Mouse (Mus musculus) midbrain, embryonic 10.5 days (tissue): ENCODE results near the gene Pparg. TPM values are rescaled to one million over a fixed set of nuclear protein-coding genes. Genes with fewer than 3 reads are reported as not detected.

Experiments
- DNase-seq: peaks from one replicate; pipeline ENCODE4 v3.0.0-alpha.2; 2017; ENCODE audit warnings: low spot score
- H3K27ac ChIP-seq: fragments of 300-500 bp; sonication (generic); replicated peaks from 2 replicates; pipeline ENCODE4 v1.5.1; 2016; ENCODE audit warnings: mild to moderate bottlenecking
- H3K27me3 ChIP-seq: fragments of 300-500 bp; sonication (generic); 2 replicates; pipeline ENCODE4 v1.6.1; 2016; ENCODE audit warnings: low read depth, mild to moderate bottlenecking; ENCODE audit not compliant: poor library complexity, severe bottlenecking
- H3K36me3 ChIP-seq: fragments of 300-500 bp; sonication (generic); 2 replicates; pipeline ENCODE4 v1.6.1; 2016; ENCODE audit warnings: mild to moderate bottlenecking, moderate library complexity
- H3K4me1 ChIP-seq: fragments of 300-500 bp; sonication (generic); 2 replicates; pipeline ENCODE4 v1.6.1; 2016
- H3K4me3 ChIP-seq: fragments of 300-500 bp; sonication (generic); 2 replicates; pipeline ENCODE4 v1.5.1; 2016; ENCODE audit warnings: mild to moderate bottlenecking, moderate library complexity
- H3K9me3 ChIP-seq: fragments of 300-500 bp; sonication (generic); replicated peaks from 2 replicates; pipeline ENCODE4 v1.6.1; 2016; ENCODE audit warnings: mild to moderate bottlenecking
- WGBS: fragments of 180-500 bp; shearing (Covaris S2); methylation state at CpG from one replicate; pipeline ENCODE4 v1.1.7; 2016; 5-methylcytosine and 5-hydroxymethylcytosine counted together
- polyA plus RNA-seq: library from polyadenylated mRNA; unstranded; fragments of >200 nt; fragmentation: Nextera tagmentation; extraction: Ambion mirVana; gene quantifications from 2 replicates; pipeline ENCODE4 v1.2.1, GENCODE M21; 2016

The Pparg gene
- polyA plus RNA-seq, 1 experiment from 2014 or later, result 0.06 TPM

DNA sequence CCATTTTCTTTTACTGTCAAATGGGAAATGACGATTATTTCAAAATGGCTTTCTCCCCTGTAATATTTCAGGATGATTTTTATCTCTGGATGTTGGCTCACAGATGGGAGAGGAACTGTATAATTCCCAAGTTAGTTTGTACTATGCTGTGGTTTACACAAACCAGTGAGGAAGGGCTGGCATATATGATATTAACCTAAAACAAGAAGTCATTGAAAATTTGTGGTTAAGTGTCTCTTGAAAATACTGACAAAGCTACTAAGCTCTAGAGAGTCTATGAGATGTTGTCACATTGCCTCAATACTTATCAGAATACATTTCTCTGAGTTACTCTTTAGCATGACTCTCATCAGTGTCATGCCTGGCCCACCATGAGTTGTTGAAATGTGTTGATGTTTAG is 73.3 kb downstream of the Pparg start:
- no peaks in the 10 kb centered on the region for H3K27me3 ChIP-seq
- no peaks in the 10 kb centered on the region for H3K4me1 ChIP-seq
- WGBS, result 92% methylated on average over 1 of the region's 1 CpGs
- H3K9me3 ChIP-seq, result no peaks in the 10 kb centered on the region
- no peaks in the 10 kb centered on the region for H3K36me3 ChIP-seq
- no peak overlapping the region for H3K27ac ChIP-seq
- no peak overlapping the region for H3K4me3 ChIP-seq
- no peak for DNase-seq

DNA sequence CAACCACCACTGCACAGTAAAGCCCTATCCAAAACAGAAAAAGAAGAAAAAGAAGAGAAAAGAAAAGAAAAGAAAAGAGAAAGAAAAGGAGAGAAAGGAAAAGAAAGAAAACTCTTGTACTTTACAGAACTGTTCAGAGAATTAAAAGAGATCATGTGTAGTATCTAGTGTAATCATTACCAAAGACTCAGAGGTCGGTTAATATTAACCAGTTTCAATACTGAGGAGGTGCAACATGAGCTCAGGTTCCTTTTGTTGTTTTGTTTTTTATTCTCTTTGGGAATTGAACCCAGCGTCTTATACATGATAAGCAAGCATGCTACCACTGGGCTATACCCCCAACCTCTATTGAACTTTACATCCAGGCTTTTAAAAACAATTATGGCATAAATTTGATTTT is 74.1 kb downstream of the Pparg start:
- no peak for DNase-seq
- no peaks in the 10 kb centered on the region for H3K36me3 ChIP-seq
- 75% methylated on average over 2 of the region's 2 CpGs for WGBS

DNA sequence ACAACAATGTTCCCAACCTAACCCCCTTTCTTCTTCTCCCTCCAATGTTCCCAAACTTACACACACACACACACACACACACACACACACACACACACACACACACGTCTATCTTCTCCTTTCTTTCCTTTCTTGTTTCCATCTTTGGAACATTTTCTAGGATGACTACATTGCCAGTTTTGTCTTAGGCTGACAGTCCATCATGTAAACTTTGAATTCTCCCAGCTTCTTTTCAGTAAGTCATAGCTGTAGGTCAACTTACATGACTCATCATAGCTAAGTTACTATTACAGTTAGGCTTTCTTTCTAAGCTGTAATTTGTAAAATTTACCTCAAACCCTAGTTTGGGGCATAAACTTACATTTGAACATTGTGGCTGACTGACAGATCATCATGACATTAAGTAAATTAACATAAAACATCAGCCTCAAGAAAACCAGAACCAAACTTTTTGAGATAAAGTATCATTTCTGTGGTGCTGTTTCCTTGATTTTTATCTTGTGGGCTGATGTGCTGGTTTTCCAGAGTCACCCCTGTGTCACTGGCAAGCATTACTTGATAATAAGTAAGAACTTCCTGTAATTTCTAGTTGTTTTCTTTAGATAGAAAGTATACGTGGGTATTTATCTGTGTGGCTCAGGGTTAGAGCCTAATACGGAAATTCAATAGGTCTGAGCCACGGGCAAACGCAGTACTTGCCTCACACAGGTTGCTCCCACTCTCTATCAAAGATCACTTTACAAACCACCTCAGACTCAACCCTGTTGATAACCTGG is 79.7 kb downstream of the Pparg start:
- 82% methylated on average over 5 of the region's 5 CpGs for WGBS
- Histone ChIP-seq H3K9me3 (no peaks in the 10 kb centered on the region), H3K27ac (no peak overlapping the region), H3K4me3 (no peak overlapping the region), H3K4me1 (no peaks in the 10 kb centered on the region), H3K36me3 (no peaks in the 10 kb centered on the region), H3K27me3 (no peaks in the 10 kb centered on the region)
- no peak for DNase-seq

More for the DNA sequence above, 74.1 kb downstream of the Pparg start:
- Histone ChIP-seq H3K4me3 (no peak overlapping the region), H3K27ac (no peak overlapping the region), H3K27me3 (no peaks in the 10 kb centered on the region), H3K4me1 (no peaks in the 10 kb centered on the region), H3K9me3 (no peaks in the 10 kb centered on the region)

DNA sequence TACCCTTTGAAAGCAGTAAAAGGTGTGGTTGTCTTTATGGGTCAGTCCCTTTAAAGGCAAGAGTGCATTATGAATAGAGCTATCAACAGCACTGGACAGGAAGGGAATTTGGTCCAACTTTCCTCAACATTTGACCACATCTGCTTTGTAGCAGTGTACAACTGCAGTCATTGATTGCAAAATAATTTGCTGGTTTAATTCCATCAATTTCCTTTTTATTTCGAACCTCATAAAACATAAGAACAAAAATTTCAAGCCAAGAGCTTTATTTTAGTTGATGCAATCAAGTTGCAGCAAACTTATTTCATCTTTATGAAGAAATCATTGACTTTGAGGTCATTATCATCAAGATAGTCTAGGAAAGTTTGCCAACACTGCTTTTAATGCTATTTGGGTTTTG is 91.8 kb downstream of the Pparg start:
- no peak overlapping the region for H3K4me3 ChIP-seq
- WGBS, result 74% methylated on average over 1 of the region's 1 CpGs

DNA sequence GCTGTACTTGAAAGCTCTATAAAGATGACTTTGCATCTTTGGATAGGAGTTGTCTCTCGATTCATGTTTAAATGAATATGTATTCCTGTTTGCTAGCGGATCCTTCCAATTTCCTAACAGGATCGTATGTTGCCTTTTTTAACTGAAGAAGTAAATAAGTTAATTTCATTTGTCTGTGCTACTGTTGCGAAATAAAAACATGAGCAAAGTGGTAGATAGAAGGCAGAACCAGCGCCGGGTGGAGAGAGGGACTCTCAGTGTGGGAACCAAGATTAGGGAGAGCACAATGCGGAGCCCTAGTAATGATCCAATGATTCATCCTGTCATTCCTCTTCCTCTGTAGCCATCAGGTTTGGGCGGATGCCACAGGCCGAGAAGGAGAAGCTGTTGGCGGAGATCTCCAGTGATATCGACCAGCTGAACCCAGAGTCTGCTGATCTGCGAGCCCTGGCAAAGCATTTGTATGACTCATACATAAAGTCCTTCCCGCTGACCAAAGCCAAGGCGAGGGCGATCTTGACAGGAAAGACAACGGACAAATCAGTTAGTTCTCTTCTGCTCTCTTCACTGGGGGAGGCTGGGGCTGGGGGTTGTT is 102.1 kb downstream of the Pparg start:
- no peak for DNase-seq
- no peaks in the 10 kb centered on the region for H3K27me3 ChIP-seq
- H3K4me1 ChIP-seq, result no peaks in the 10 kb centered on the region
- H3K9me3 ChIP-seq, result no peaks in the 10 kb centered on the region
- no peak overlapping the region for H3K4me3 ChIP-seq
- no peaks in the 10 kb centered on the region for H3K36me3 ChIP-seq
- H3K27ac ChIP-seq, result no peak overlapping the region
- 94% methylated on average over 16 of the region's 16 CpGs for WGBS

More for the DNA sequence above, 91.8 kb downstream of the Pparg start:
- Histone ChIP-seq H3K4me1 (no peaks in the 10 kb centered on the region), H3K36me3 (no peaks in the 10 kb centered on the region), H3K27me3 (no peaks in the 10 kb centered on the region), H3K27ac (no peak overlapping the region), H3K9me3 (no peaks in the 10 kb centered on the region)
- no peak for DNase-seq

DNA sequence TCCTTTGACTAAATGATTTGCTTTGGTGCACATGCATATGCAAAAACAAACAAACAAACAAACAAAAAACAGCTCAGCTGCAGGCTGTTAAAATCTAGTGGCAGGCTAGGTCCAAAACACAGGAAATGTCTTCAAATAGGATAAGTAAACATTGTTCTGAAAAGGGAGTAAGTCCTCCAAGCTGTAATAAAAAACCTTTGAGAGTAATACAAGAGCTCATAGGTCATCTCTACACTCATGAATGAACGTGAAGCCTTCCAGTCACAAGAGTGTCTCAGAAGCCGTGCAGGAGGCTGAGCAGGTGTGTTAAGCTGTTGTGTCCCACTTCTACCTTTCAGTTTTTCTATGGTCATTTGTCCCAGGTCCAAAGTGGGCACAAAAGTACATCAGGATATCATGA is 102.6 kb downstream of the Pparg start:
- Histone ChIP-seq H3K9me3 (no peaks in the 10 kb centered on the region), H3K4me3 (no peak overlapping the region), H3K4me1 (no peaks in the 10 kb centered on the region), H3K36me3 (no peaks in the 10 kb centered on the region), H3K27me3 (0 out of 2 replicates have a peak, but pooled peaks cover 1% of the 10 kb centered on the region), H3K27ac (no peak overlapping the region)
- 89% methylated on average over 2 of the region's 2 CpGs for WGBS
- DNase-seq, result no peak

DNA sequence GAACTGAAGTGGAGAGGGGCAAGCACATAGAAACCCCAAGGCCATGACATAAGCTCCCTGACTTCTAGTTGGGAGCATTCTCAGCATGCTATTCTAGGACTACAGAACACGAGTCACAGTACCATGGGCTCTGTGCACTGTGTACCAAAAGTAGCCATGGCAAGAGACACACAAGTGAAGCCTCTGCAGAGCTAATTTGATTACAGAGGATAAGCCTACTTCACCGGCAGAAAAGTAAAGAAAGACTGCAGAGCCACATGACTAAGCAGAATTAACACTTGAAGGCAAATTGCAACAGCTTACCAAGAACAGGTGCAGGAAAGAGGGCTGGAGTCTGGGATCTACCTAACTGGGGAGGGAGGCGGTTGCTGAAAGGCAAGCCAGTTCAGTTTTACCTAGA is 103.9 kb downstream of the Pparg start:
- no peak for DNase-seq
- Histone ChIP-seq H3K27ac (no peak overlapping the region), H3K9me3 (no peaks in the 10 kb centered on the region), H3K4me3 (no peak overlapping the region), H3K27me3 (0 out of 2 replicates have a peak, but pooled peaks cover 3% of the 10 kb centered on the region), H3K36me3 (no peaks in the 10 kb centered on the region), H3K4me1 (no peaks in the 10 kb centered on the region)
- 40% methylated on average over 3 of the region's 3 CpGs for WGBS

DNA sequence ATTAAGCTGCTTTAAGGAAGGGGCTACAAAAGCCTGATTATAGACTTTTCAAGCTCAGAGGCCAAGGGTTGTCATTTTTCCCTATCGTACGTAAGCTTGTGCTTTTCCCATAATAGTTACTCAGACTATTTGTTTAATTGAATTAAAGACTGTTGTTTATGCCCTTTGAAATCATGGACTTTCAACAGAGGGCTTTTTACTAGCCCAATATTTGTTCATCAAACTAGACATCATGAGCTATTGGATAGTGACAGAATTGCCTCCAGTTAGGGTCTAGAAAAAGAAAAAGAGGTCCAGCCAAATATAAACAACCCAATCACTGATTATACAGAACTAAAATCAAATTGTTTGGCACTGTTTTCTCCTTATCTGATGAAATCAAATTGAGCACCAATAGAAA is 104.7 kb downstream of the Pparg start:
- H3K36me3 ChIP-seq, result no peaks in the 10 kb centered on the region

DNA sequence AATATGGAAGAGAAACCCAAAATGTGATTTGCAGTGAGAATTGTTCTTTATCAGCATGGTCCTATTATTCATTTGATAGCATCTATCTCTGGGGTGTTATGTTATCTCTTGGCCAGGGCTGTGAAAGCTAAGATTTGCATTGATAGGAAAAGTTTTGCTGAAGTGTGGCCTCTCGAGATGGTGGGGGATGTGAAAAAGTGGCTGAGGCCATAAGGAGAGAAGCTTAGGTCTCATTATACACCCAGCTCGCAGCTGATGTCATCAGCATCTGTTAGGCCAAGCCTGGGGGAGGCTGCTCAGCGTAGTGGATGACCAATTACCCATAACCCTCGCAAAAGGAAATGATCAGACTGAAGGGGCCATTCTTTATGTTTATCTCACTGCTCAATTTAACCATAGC is 105.1 kb downstream of the Pparg start:
- Histone ChIP-seq H3K4me3 (no peak overlapping the region), H3K27me3 (0 out of 2 replicates have a peak, but pooled peaks cover 7% of the 10 kb centered on the region), H3K4me1 (no peaks in the 10 kb centered on the region), H3K27ac (no peak overlapping the region), H3K9me3 (no peaks in the 10 kb centered on the region), H3K36me3 (no peaks in the 10 kb centered on the region)
- whole genome bisulfite sequencing, result 55% methylated on average over 4 of the region's 4 CpGs
- DNase-seq, result no peak

More for the DNA sequence above, 104.7 kb downstream of the Pparg start:
- 62% methylated on average over 2 of the region's 2 CpGs for WGBS
- Histone ChIP-seq H3K4me3 (no peak overlapping the region), H3K9me3 (no peaks in the 10 kb centered on the region), H3K27me3 (0 out of 2 replicates have a peak, but pooled peaks cover 3% of the 10 kb centered on the region), H3K4me1 (no peaks in the 10 kb centered on the region), H3K27ac (no peak overlapping the region)
- no peak for DNase-seq

DNA sequence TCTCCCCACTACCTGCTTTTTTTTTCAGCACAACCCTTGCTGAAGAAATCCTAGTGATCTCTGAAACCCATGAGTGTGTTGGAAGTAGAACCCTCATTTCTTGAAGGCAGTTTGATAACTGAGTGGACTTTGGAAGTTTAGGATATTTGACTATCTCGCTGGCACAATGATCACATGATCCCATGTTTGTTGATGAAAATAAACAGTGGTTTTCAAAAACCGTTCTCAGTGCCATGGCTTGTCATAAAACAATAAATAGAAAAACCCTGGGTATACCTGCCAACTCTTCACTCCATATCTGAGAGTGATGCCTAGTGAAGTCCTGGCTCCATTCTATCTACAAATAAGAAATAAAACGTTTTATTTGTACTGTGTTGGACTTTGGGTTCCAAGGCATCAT is 105.8 kb downstream of the Pparg start:
- no peak for DNase-seq
- Histone ChIP-seq H3K27ac (no peak overlapping the region), H3K4me1 (no peaks in the 10 kb centered on the region), H3K36me3 (no peaks in the 10 kb centered on the region), H3K9me3 (no peaks in the 10 kb centered on the region), H3K27me3 (0 out of 2 replicates have a peak, but pooled peaks cover 8% of the 10 kb centered on the region), H3K4me3 (no peak overlapping the region)
- 73% methylated on average over 3 of the region's 3 CpGs for WGBS

DNA sequence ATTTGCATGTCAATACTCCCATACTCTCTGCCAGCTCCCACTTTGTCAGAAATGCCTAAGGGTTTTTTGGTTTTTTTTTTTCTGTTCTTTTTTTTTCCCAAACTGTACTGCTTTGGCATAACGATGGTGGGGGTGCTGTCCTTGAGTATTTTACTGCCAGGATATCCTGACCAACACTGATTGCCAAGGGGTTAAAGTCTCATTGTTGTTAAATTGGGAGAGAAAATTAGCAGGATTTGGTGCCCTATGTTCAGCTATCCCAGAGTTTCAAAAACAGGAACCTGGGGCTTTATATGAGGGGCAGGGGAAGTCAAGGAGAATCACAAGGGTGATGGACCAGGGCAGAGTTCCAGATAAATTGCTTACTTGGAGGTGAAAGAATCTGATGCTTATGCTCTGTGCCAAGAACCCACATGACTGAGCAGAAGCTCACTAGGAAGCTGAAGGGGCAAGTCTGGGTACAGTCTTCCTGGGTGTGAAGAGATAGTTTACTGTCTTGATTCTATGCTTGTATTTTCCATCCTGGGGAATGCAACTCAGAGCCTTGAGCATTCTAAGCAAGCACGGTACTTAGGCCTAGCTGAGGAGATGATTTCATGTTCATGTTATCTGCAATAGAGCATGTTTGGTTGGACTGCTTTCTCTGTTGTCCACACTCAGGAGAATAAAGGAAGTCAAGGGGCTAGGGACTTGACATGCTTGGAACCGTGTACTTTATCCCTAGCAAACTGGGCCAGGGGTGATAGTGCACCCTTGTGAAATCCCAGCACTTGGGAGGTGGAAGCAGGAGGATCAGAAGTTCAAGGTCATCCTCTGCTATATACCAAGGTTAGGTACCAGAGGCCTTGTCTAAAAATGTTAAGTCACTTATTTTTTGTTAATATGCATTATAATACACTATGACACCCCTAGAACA is 109.2 kb downstream of the Pparg start:
- H3K27me3 ChIP-seq, result peaks cover 29% of the 10 kb centered on the region; the same call in 1 of the 2 replicates
- no peaks in the 10 kb centered on the region for H3K4me1 ChIP-seq
- no peak for DNase-seq
- no peak overlapping the region for H3K4me3 ChIP-seq
- WGBS, result 79% methylated on average over 3 of the region's 3 CpGs
- H3K36me3 ChIP-seq, result no peaks in the 10 kb centered on the region
- no peaks in the 10 kb centered on the region for H3K9me3 ChIP-seq
- H3K27ac ChIP-seq, result no peak overlapping the region

DNA sequence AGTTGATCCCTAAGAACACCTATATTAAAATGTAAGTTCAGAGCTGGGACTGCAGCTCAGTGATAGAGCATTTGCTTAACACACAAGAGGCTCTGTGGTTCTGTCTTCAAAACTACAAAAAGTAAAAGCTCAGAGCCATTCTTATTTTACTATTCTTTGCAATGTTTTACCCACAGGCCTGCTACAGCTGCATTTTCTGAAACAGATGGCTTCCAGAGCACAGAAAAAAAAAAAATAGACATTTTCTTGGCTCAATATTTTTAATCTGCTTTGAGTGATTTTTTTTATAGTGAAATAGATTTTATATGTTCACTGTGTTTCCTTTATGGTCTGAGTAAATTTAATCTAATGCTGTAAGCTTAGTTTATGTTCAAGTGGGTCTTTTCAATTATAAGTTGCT is 111.2 kb downstream of the Pparg start:
- H3K9me3 ChIP-seq, result no peaks in the 10 kb centered on the region
- no peaks in the 10 kb centered on the region for H3K4me1 ChIP-seq
- no peak overlapping the region for H3K27ac ChIP-seq
- no peak for DNase-seq
- H3K27me3 ChIP-seq, result peaks cover 45% of the 10 kb centered on the region
- no peaks in the 10 kb centered on the region for H3K36me3 ChIP-seq
- H3K4me3 ChIP-seq, result no peak overlapping the region
